Mouse (Mus musculus) liver, embryonic 14.5 days (tissue): ENCODE measurements around the gene Zfp423. TPM values are rescaled to one million over a fixed set of nuclear protein-coding genes. Genes with fewer than 3 reads are reported as not detected.

Experiments used
- ATAC-seq: fragments of 200-750 bp; cut with Nextera tagmentation; 2 replicates; pipeline ENCODE4 v1.8.0; 2017; ENCODE audit warnings: moderate number of reproducible peaks, mild to moderate bottlenecking, moderate library complexity; ENCODE audit not compliant: insufficient read depth
- DNase-seq, 3 experiments: peaks; one replicate each; pipeline ENCODE4 v3.0.0-alpha.2; 2012 to 2013; ENCODE audit warnings: low read depth in 3 of 3, low spot score in 3 of 3
- H3K27ac ChIP-seq: fragments of 300-500 bp; sonication (generic); 2 replicates; pipeline ENCODE4 v1.5.1; 2014; ENCODE audit warnings: moderate library complexity, mild to moderate bottlenecking, control low read depth, inconsistent platforms
- H3K27me3 ChIP-seq: fragments of 300-500 bp; sonication (generic); 2 replicates; pipeline ENCODE4 v1.6.1; 2014; ENCODE audit warnings: mild to moderate bottlenecking, low read length, moderate library complexity; ENCODE audit not compliant: control insufficient read depth, insufficient read depth
- H3K36me3 ChIP-seq: fragments of 300-500 bp; sonication (generic); replicated peaks from 2 replicates; pipeline ENCODE4 v1.6.1; 2014; ENCODE audit warnings: low read depth; ENCODE audit not compliant: control insufficient read depth, insufficient read depth
- H3K4me1 ChIP-seq, 2 experiments: fragments of 200-500 bp in 1 of 2; fragments of 300-500 bp in 1 of 2; sonication (generic) in 1 of 2; replicated peaks; 2 replicates each; pipeline ENCODE4 v1.6.1; 2012 to 2014; ENCODE audit warnings: antibody characterized with exemption in 1 of 2, inconsistent platforms in 1 of 2, low read length in 1 of 2; ENCODE audit not compliant: control insufficient read depth in 2 of 2, insufficient read depth in 2 of 2
- H3K4me2 ChIP-seq: fragments of 300-500 bp; sonication (generic); 2 replicates; pipeline ENCODE4 v1.6.1; 2014; ENCODE audit warnings: low read depth, mild to moderate bottlenecking, control low read depth, moderate library complexity
- H3K4me3 ChIP-seq, 2 experiments: fragments of 200-500 bp in 1 of 2; fragments of 300-500 bp in 1 of 2; sonication (generic) in 1 of 2; 2 replicates each; pipeline ENCODE4 v1.5.1; 2012 to 2014; ENCODE audit warnings: low read depth in 2 of 2, low read length in 2 of 2, mild to moderate bottlenecking in 2 of 2, control low read depth in 1 of 2, inconsistent platforms in 1 of 2, moderate library complexity in 1 of 2; ENCODE audit not compliant: insufficient read depth in 1 of 2
- H3K9ac ChIP-seq: fragments of 300-500 bp; sonication (generic); replicated peaks from 2 replicates; pipeline ENCODE4 v1.6.1; 2014; ENCODE audit warnings: mild to moderate bottlenecking, control low read depth, moderate library complexity
- H3K9me3 ChIP-seq: fragments of 300-500 bp; sonication (generic); 2 replicates; pipeline ENCODE4 v1.6.1; 2016; ENCODE audit warnings: low read length, mixed read lengths; ENCODE audit not compliant: control insufficient read depth
- CTCF ChIP-seq: IDR thresholded peaks from 2 replicates; pipeline ENCODE4 v1.5.1; 2016; ENCODE audit warnings: antibody characterized with exemption, low read depth, control low read depth
- EP300 ChIP-seq: IDR thresholded peaks from 2 replicates; pipeline ENCODE4 v1.6.1; 2016; ENCODE audit warnings: antibody characterized with exemption, low read depth
- WGBS: fragments of 180-500 bp; shearing (Covaris S2); extraction: QIAGEN DNeasy Blood & Tissue Kit; methylation state at CpG from one replicate; pipeline ENCODE4 v1.1.7; 2014; ENCODE audit not compliant: insufficient replicate concordance; 5-methylcytosine and 5-hydroxymethylcytosine counted together
- polyA plus RNA-seq, 2 experiments: library from polyadenylated mRNA; depleted of rRNA in 1 of 2; stranded (reverse) in 1 of 2; unstranded in 1 of 2; fragments of >200 nt; fragmentation: Nextera tagmentation in 1 of 2; extraction: Ambion mirVana in 1 of 2; gene quantifications; 2 replicates each; pipeline versions ENCODE4 v1.2.1 to v1.2.3; 2012 to 2014

Gene Zfp423
- polyA plus RNA-seq, 2 experiments: 0.52 to 0.60 TPM

DNA sequence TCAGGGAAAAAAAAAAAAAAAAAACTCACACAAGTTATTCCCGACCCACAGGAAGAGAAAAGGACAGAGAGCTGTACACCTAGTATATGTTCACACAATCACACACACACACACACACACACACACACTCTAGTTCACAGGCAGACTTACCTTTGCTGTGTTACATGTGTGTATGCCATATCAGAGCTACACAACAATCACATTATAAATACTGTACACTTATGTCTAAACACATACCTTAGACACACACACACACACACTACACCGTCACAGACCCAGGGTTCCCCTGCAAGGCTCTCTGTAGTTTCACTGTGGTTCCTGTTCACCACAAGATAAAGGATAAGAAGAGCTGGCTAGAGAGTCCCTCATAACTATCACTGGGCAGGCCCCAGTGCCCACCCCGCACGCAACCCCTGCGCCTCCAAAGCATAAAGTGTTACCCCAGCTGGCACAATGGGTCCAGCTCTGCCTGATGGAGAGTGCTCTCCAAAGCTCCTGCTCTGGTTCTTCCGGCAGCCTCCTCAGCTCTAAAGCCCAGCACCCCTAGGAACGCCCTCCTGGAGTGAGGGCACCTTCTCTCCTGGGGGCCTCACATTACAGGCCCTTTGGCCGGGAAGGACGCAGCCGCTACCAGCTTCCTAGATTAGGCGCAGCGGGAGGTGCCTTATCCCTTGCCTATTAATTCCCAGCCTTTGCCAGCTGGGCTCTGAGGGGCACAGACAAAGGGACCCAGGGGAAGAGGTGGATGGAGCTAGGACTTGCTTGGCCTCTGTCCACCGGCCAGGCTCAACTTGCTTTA lies 174.6 kb downstream of the Zfp423 start:
- Histone ChIP-seq H3K4me3 (no peak overlapping the region), H3K36me3 (no peaks in the 10 kb centered on the region), H3K9me3 (no peaks in the 10 kb centered on the region), H3K9ac (no peak overlapping the region), H3K4me2 (no peak overlapping the region), H3K4me1 (no peaks in the 10 kb centered on the region), H3K27me3 (no peaks in the 10 kb centered on the region), H3K27ac (no peak overlapping the region)
- no peak for ATAC-seq
- WGBS: 70% methylated on average over 13 of the region's 13 CpGs
- no peak for DNase-seq
- TF ChIP-seq CTCF (no peak), EP300 (no peak)

GRCm38 (mm10) chr8:87784227-87784626 lies 175.2 kb downstream of the Zfp423 start:
- ATAC-seq: no peak
- Histone ChIP-seq H3K4me1 (no peaks in the 10 kb centered on the region), H3K4me2 (no peak overlapping the region), H3K27me3 (no peaks in the 10 kb centered on the region), H3K36me3 (no peaks in the 10 kb centered on the region), H3K9me3 (no peaks in the 10 kb centered on the region), H3K9ac (no peak overlapping the region), H3K4me3 (no peak overlapping the region), H3K27ac (no peak overlapping the region)
- no peak for TF ChIP-seq CTCF
- no peak for TF ChIP-seq EP300
- no peak for DNase-seq
- 63% methylated on average over 13 of the region's 13 CpGs for WGBS

GRCm38 (mm10) chr8:87783198-87783597 lies 176.2 kb downstream of the Zfp423 start:
- TF ChIP-seq CTCF: no peak
- no peak for TF ChIP-seq EP300
- Histone ChIP-seq H3K4me3 (no peak overlapping the region), H3K9me3 (no peaks in the 10 kb centered on the region), H3K9ac (no peak overlapping the region), H3K36me3 (no peaks in the 10 kb centered on the region), H3K27me3 (no peaks in the 10 kb centered on the region), H3K4me2 (no peak overlapping the region), H3K27ac (no peak overlapping the region), H3K4me1 (no peaks in the 10 kb centered on the region)
- ATAC-seq (no peak), DNase-seq (no peak)
- 61% methylated on average over 15 of the region's 15 CpGs for WGBS

DNA sequence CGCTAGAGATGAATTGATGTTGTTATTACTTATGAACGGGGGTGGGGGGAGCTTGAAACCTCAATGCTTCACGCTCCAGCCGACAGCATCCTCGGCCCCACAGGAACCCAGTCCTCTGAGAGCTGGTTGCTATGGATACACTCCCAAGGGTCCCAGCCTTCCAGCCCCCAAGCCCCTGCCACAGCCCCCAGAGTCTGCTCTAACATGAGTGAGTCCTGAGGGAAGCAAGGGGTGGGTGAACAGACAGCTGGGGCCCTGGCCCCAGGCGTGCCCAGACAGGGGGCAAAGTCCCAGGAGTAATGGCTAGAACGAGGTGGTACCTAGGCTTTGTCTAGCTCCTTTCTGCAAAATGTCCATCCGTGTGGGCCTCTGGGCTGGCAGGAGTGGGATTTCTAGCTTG lies 181.8 kb downstream of the Zfp423 start:
- DNase-seq: no peak
- H3K9me3 ChIP-seq: no peaks in the 10 kb centered on the region
- H3K36me3 ChIP-seq: no peaks in the 10 kb centered on the region
- WGBS: 55% methylated on average over 8 of the region's 8 CpGs
- no peak for ATAC-seq
- TF ChIP-seq CTCF (no peak), EP300 (no peak)
- no peaks in the 10 kb centered on the region for H3K27me3 ChIP-seq
- H3K9ac ChIP-seq: no peak overlapping the region
- no peak overlapping the region for H3K27ac ChIP-seq
- H3K4me3 ChIP-seq: no peak overlapping the region
- no peak overlapping the region for H3K4me2 ChIP-seq
- no peaks in the 10 kb centered on the region for H3K4me1 ChIP-seq

- WGBS: 64% methylated on average over 3 of the region's 3 CpGs
- Histone ChIP-seq H3K9me3 (no peaks in the 10 kb centered on the region), H3K27ac (no peak overlapping the region), H3K4me1 (no peaks in the 10 kb centered on the region), H3K4me2 (no peak overlapping the region), H3K36me3 (no peaks in the 10 kb centered on the region), H3K9ac (no peak overlapping the region), H3K27me3 (no peaks in the 10 kb centered on the region), H3K4me3 (no peak overlapping the region)
- TF ChIP-seq CTCF (no peak), EP300 (no peak)
- ATAC-seq (no peak), DNase-seq (no peak)
Observed at GRCm38 (mm10) chr8:87775889-87776288, 183.5 kb downstream of the Zfp423 start.
